Mouse (Mus musculus) left cerebral cortex, postnatal 4 days (tissue): Measurements from ENCODE around the gene 1700016D06Rik. TPM values are rescaled to one million over a fixed set of nuclear protein-coding genes. Genes with fewer than 3 reads are reported as not detected.

Experiments used
- microRNA-seq: library from miRNA; unstranded; fragments of <30 nt; microRNA quantifications from one replicate; pipeline ENCODE4 v1.2.0, GENCODE M21; 2022
- total RNA-seq, 2 experiments: library from RNA; stranded (reverse); gene quantifications; 2 replicates each; pipeline ENCODE4 v1.2.3; 2021

Gene 1700016D06Rik
- total RNA-seq, 2 experiments from 2014 or later: not detected

Small RNA genes lying within 50 kb of the gene (microRNA-seq; reads per million reads assigned to microRNA genes)
- 3.3 reads per million, percentile 4 among the genes with 10 or more reads in this experiment for gene Mir7238

Other genes starting within 250 kb of the 1700016D06Rik start
- gene Rab20, start 222.4 kb downstream of the 1700016D06Rik start, total RNA-seq: under 1 TPM; 0.34 to 0.36 TPM
- gene Naxd, start 203.6 kb downstream of the 1700016D06Rik start, total RNA-seq: 10 to 100 TPM; 62.9 to 68.7 TPM
- 10 to 100 TPM; 33.4 to 37.2 TPM for gene Cars2, start 150.3 kb downstream of the 1700016D06Rik start, total RNA-seq
- gene Ing1, start 145.5 kb downstream of the 1700016D06Rik start, total RNA-seq: 10 to 100 TPM; 61.3 to 65.7 TPM
- 100 to 1,000 TPM in 1 of 2 experiments, 10 to 100 TPM in 1; 92.2 to 100 TPM for gene Ankrd10, start 65.3 kb downstream of the 1700016D06Rik start, total RNA-seq
- 100 to 1,000 TPM; 215 to 219 TPM for gene Arhgef7, start 26.7 kb upstream of the 1700016D06Rik start, total RNA-seq
- gene Tex29, start 139.4 kb upstream of the 1700016D06Rik start, total RNA-seq: not detected